Mouse (Mus musculus) CH12.LX (cell line): Measurements from ENCODE around the gene Dmwd.

Experiments
- CHD1 ChIP-seq: IDR thresholded peaks from 2 replicates; pipeline ENCODE4 v1.6.1; 2012; ENCODE audit warnings: low read depth, low read length, improper control_type of control experiment, inconsistent platforms
- CTCF ChIP-seq, 2 experiments: IDR thresholded peaks in 1 of 2; conservative IDR thresholded peaks in 1 of 2; 2 replicates each; pipeline ENCODE4 v1.5.1; 2011 to 2012; ENCODE audit warnings: low read depth in 2 of 2, low read length in 2 of 2, improper control_type of control experiment in 1 of 2, inconsistent platforms in 1 of 2, mild to moderate bottlenecking in 1 of 2, moderate library complexity in 1 of 2
- EP300 ChIP-seq: IDR thresholded peaks from 2 replicates; pipeline ENCODE4 v1.6.1; 2011; ENCODE audit warnings: low read length, improper control_type of control experiment
- NRF1 ChIP-seq: IDR thresholded peaks from 2 replicates; pipeline ENCODE4 v1.6.1; 2014; ENCODE audit warnings: low read depth, mild to moderate bottlenecking, inconsistent platforms, low read length, improper control_type of control experiment, moderate library complexity
- POLR2A ChIP-seq: IDR thresholded peaks from 2 replicates; pipeline ENCODE4 v1.6.1; 2011; ENCODE audit warnings: low read depth, mild to moderate bottlenecking, improper control_type of control experiment, low read length
- TCF12 ChIP-seq: IDR thresholded peaks from 2 replicates; pipeline ENCODE4 v1.6.1; 2014; ENCODE audit warnings: low read depth, mild to moderate bottlenecking, inconsistent platforms, low read length, improper control_type of control experiment

- TF ChIP-seq TCF12: no peak
- no peak for TF ChIP-seq CTCF (conservative IDR thresholded peaks at IDR 0.05 in 1 of 2, IDR thresholded peaks at IDR 0.05 in 1 of 2; ENCODE audit: low read depth in 2 of 2, low read length in 2 of 2)
- no peak for TF ChIP-seq NRF1
- TF ChIP-seq EP300: no peak
- no peak for TF ChIP-seq POLR2A
- TF ChIP-seq CHD1: no peak
Observed at GRCm38 (mm10) chr7:19046286-19047069, 29.5 kb upstream of the Dmwd start.
